Mouse (Mus musculus) c-Kit-positive CD71-negative TER-119-negative erythroid progenitor cells, embryonic 14.5 days (primary cell): Measurements from ENCODE around the gene Zfp94.
A peak's percentile ranks its signal among the peaks of the same experiment; 100 is the strongest.

Experiments used
- DNase-seq: peaks from one replicate; pipeline ENCODE4 v3.0.0-alpha.2; 2013; ENCODE audit warnings: low read depth

Zfp94 gene

DNA sequence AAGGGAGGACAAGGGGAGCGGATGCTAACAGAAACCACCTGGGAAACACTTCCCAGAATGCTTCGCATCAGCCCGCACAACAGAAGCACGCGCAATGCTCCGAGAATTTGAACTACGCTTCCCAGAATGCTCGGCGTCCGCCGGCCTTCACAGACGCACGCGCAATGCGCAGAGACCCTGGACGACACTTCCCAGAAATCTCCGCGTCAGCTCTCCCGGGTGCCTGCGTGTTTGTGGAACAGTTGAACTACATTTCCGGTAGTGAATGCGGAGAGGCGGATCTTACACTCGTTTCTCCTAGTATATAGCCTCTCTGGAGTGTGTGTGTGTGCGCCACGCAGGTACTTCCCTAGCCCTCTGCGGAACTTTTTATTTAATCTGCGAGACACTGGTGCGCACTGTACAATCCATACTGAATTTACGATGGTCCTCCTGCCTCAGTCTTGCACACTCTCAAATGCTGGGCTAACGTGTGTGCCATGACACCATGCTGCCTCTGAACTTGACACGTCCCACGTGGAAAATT lies at the start of gene Zfp94:
TSS of gene Zfp94 (minus strand) at position 100 of the 526 bp plus-strand sequence.
- DNase-seq = peak; percentile 85

DNA sequence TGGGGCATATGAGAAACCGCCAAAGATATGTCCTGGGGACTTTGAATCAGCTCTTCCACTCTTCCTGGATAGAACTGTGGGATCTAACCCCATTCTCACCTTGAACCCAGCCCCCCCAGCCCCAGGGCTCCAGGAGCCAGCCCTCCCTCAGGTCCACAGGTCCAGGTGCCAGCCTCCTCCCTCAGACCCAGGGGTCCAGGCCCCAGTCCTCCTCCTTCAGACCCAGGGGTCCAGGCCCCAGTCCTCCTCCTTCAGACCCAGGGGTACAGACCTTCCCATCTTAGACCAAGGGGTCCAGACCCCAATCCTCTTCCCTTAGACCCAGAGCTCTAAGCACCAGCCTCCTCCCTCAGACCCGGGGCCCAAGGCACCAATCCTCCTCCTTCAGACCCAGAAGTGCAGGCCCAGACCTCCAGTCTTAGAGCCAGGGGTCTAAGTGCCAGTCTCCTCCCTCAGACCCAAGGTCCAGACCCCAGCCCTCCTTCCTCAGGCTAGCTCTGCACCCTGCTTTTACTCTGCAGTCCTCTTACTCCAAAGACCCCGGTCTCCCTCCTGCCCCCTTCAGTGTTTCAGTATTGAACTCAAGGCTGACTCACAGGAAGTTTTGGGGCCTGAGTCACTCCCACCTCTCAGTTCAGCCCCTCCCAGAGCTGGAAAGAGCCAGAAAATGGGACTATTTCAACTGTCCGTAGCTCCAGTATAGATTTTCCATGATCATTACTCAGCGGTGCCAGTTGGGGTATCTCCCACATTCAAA lies 49.0 kb upstream of the Zfp94 start:
- DNase-seq = no peak

DNA sequence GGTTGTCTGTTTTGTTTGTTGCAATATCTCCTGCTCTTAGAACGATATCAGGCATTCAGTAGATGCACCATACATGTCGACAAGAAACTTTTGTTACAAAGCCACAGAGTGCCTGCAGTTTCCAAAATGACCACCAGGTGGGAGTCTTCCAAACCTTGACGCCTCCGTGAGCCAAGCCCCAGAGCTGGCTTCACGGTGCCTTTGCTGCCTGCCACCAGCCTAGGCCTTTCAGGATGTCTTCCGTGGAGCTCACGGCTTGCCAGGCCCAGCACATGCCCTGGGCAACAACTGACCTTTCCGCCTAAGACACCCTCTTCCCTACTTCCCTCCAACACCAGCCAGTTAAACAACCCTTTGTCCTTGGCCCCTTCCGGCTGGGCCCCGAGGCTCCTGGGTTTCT lies 48.4 kb upstream of the Zfp94 start:
- peak; percentile 90 for DNase-seq

DNA sequence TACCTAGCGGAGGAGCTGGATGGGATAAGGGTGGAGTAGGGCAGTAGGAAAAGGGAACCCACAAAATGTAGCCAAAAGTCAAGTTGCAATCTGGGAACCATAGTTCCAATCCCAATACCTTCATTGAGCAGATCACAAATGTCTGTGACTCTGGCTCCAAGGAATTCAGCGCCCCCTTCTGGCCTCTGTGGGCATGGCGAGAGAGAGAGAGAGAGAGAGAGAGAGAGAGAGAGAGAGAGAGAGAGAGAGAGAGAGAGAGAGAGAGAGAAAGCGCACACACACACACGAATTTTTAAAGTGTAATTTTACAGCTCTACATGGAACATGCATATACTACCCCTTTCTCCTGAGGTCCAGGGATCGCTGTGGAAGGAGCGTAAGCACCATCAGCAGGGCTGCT lies 46.8 kb upstream of the Zfp94 start:
- DNase-seq = no peak

DNA sequence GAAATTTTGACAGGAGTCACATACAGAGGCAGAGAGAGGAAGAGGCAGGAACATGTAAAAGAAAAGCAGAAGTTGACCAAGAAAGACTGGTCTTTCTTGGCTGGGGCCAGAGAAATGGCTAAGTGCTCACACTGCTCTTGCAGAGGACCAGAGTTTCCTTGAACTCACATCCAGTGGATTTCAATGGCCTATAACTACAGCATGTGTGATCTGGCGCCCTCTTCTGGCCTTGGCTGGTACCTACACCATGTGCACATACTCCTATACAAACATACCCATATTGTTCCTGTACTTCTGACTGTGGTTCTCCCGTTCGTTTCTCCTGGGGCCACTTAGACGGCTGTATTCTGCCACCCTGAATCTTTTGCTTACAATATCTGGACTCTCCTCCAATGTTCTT lies 44.5 kb upstream of the Zfp94 start:
- DNase-seq = no peak

DNA sequence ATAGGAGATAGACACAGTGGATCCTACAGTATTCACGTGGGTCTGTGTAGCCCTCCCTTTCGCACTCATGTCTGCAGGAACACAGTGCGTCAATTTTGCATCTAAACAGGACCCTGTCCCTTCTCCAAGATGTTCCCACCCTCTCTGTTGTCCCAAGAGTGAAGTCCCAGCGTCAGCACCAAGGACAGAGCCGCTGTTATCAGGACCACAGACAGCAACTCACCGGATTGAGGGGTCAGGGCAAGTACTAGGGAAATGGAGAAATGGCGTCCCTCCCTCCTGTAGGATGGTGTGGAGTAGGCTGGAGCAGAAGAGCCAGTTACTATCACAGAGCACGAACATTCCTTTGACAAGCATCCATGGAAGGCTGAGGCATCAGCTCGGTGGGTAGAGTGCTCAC lies 42.8 kb upstream of the Zfp94 start:
- peak; percentile 67 for DNase-seq

DNA sequence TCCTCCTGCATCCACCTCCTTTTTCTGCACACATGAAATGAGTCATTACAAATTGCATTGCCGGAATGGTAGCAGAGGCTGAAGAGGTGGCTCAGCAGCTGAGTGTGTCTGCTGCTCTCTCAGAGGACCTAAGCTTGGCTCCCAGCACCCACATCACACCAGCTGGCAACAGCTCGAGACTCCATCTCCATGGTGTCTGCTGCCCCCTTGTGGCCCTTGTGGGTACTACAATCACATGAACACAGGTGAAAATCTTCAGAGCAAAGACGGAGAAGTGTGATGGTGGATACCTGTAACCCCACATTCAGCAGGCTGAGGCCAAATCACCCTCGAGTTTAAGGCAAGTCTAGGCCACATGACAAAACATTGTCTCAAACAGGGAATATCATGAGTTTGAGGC lies 41.4 kb upstream of the Zfp94 start:
- DNase-seq = no peak

DNA sequence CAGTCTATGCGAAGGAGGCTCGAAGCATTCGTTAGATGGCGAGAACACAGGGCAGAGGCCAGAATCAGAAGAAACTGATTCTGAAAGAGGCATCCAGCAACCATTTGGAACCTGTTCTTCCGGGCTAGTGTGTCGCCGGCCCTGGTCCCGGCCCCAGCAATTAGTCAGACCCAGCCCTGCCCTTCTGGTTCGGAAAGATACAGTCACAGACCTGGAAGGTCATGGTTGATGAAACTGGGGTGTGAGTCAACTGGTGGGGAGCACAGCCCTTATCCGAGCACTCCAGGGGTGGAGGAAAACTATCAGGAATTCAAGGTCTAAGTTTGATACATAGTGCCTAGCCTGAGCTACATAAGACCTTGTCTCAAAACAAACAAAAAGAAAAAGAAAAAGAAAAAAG lies 39.6 kb upstream of the Zfp94 start:
- no peak for DNase-seq

DNA sequence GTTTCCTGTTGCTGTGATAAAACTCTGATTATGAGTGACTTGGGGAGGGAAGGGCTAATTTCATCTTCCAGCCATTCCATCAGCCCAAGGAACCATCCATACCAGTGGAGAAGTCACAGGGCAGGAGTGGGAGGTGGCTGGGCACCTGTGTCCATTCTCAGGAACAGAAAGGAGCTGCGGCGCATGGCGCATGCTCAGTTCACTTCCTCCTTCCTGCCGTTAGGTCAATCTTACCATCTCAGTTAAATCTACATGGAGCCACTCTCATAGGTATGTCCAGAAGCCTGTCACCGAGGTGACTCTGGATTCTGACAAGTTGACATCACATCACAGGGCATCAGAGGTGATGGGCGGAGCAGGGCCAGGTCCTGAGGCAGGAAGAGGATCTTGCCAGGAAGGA lies 39.2 kb upstream of the Zfp94 start:
- no peak for DNase-seq

DNA sequence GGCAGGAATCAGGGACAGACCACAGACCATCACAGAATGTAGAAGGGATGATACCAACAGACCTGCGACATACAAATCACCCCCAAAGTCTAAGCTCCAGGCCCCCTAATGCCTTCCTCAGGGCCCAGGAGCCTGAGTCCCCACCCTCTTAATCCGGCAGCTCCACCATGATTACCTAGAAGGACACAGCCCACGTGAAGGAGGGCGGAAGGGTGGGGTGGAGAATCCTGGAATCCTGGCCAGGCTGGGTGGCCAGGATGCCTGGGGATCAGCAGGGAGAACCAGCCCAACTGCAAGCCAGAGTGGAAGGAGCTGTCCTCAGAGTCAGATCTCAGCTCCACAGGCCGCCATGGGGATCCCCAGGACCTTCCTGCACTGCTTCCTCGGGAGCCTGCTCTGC lies 32.4 kb upstream of the Zfp94 start, which contains the start of gene Lypd5:
TSS of gene Lypd5 (plus strand) at position 301 of the 400 bp plus-strand sequence.
- DNase-seq = no peak

DNA sequence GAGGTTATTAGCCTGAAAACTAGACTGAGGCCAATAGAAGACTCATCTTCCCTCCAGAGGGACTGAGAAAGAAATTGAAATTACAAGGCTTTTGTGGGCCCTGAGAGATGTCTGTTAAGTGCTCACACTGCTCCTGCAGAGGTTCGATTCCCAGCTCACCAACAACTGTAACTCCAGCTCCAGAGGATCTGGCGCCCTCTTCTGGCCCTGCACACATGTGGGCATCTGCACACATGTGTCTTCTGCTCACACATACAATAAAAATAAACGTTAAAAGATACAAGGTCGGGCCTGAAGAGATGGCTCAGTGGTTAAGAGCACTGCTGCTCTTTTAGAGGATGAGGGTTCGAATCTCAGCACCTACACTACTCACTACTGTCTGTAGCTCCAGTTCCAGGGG lies 30.0 kb upstream of the Zfp94 start:
- DNase-seq = no peak

DNA sequence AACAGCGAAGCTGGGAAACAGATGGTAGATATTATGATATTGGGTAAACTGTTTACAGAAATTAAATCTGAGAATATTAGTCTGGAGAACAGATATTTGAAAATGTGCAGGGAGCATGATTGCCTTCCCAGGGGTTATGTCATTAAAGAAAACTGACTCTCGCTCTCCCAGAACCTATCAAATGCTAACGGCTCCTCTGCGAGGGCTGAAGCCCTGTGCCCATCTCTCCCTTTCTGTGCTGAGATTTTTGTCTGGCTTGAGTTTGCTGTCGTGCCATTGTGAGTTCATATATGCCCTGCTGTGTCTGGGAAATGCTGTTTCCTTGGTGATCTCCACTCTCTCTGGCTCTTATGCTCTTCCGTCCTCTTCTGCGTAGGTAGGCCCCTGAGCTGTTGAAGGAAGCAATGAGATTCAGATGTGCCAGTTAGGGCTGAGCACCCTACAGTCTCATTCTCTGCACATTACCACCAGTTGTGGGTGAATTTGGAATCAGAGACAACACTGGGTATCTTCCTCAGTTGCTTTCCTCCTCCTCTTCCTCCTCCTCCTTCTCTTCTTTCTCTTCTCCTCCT lies 27.3 kb upstream of the Zfp94 start:
- DNase-seq = no peak

DNA sequence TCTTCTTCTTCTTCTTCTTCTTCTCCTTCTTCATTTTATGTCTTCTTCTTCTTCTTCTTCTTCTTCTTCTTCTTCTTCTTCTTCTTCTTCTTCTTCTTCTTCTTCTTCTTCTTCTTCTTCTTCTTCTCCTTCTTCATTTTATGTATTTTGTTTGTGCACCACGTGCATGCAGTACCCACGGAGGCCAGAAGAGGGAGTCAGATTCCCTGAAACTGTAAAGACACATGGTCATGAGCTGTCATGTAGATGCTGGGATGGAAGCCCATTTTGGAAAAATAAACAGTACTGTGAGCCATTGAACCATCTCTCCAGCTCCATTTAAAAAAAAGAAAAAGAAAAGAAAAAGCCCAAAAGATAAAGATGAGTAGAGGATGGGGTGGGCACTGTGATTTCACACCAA lies 21.8 kb upstream of the Zfp94 start:
- DNase-seq = no peak

DNA sequence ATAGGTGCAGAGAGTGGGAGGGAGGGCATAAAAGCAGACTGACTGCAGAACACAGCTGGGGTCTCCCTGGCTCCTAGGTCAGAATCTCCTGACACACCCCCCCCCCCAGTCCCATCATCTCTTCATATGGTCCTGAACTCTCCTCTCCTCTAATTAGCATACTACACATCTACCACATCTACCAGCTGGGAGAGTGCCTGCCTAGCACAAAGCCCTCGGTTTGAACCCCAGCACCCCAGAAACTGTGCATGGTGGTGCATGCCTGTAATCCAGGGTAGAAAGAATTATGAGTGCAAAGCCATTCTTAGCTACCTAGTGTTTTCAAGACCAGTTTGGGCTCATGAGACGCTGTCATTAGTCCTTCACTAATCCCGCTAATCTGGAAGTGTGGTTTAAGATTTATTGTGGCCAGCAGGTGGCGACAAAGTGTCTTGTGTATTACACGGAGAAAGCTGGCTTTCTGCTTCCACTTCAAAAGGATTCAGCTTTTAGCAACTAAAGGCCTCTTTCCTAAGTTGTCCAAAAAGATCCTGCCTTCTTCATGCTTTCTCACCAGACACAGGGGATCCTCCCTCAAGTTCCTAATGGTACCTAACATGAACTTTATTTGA lies 19.3 kb upstream of the Zfp94 start:
- DNase-seq = peak; percentile 73

DNA sequence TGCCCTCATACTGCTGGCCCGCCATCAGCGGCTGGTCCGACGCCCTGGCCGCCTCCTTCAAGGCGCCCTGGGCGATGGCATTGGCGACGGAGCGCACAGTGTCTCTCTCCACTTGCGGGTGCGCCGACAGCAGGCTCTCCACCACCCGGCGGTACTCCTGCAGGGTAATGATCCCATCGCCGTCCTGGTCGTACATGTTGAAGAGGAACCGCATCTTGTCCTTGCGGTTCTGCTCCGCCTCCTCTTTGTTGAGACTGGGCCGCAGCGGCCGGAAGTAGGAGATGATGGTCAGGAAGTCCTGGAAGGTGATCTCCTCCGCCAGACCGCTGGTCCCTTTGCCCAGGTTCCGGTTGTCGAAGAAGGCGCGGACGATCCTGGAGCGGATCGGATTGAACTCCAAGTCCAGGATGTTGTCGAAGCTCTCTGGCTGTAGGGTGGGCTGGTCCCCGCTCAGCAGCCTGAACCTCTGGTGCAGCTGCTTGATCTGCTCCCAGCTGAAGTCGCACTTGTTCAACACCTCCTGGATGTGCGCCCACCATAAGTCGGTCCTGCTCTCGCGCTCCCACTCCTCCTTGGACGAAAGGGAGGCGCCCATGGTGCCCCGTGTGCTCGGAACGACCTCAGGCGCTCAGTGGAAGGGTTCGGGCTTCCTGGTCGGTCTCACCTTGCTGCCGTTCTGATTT lies 17.0 kb upstream of the Zfp94 start, which contains the start of gene Tescl:
TSS of gene Tescl (minus strand) at position 633 of the 683 bp plus-strand sequence.
- no peak for DNase-seq

DNA sequence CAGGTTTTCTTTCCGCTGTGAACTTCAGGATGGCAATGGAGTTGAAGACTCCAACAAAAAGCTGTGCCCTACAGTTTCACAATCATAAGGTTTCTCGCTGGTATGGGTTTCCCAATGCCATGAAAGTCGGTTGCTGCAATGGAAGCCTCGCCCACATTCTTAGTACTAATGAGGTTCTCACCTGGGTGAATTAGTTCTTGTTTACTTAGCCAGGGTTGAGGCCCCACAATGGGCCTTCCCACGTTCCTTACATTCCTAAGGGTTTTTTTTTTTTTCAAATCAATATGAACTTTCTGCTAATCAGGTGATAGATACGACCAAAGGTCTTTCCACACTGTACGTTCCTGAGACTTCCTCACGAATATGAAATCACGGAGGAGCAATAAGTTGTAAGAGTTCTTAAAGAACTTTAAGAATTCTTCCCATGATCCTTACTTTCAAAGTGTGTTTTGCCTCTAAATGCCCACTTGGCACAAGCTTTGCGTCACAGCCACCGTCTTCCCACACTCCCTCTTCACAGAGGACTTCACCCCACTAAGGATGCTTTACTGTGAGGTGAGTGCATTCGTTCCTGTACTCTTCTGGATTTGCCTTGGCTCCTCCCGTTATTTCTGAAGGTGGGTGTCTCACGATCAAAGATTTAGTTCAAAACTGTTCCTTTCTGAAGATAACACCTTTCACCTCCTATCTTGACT lies 11.0 kb upstream of the Zfp94 start:
- DNase-seq = no peak

DNA sequence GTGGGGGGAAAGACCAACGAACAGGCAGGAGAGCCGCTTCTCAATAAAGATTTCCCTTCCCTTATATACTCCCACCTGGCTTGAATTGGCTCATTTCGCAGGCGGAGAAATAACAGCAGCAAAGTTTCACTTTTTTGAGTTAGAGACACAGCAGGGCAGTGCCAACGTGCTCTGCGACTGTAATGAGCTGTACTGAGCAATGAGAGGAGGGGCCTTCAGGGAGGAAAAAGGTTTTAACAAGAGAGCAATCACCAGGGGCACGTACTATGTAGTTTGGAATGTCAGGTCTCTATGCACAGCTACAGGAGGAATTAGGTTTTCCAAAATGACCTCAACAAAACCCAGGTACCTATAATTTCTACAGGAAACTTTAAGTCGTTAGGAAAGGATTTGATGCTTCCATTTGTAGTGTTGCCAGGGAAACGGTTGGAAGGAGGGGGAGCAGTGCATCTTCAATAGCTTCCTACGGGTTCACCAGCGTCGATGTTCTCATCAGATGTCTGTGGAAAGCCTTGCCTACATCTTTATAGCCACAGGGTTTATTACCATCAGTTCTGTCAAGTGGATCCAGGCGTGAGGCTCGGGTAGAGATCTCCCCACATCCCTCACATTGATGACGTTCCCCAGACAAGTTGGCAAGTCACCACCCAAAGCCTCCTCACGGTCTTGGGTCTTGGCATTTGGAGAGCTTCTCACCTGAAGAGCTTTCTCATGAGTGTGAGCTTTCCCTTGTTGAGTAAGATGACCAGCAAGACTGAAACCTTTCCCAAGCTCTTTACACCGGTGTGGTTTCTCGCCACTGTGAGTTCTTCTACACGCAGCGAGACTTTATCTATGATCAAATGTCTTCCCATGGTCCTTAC lies 10.0 kb upstream of the Zfp94 start:
- no peak for DNase-seq

DNA sequence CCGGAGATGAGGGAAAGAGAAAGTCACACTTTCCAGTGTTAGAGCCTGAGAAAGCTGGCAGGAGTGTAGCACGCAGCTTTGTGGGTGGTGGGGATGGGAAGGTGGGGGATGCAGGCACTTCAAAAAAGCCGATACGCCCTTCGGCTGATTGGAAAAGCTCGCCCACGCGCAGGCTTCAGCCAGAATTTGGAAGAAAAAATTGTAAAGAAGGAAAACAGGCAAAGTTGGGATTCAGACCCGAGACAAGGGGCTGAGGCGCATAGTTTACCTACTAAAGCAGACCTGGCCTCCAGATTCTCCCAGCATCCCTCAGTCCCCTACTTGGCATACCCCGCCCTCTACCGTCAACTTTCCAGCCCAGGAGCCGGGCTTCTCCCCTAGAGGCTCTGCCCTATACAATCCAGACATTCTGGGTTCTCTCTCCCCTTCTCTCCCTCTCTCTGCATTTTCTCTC lies 9.2 kb upstream of the Zfp94 start:
- no peak for DNase-seq

DNA sequence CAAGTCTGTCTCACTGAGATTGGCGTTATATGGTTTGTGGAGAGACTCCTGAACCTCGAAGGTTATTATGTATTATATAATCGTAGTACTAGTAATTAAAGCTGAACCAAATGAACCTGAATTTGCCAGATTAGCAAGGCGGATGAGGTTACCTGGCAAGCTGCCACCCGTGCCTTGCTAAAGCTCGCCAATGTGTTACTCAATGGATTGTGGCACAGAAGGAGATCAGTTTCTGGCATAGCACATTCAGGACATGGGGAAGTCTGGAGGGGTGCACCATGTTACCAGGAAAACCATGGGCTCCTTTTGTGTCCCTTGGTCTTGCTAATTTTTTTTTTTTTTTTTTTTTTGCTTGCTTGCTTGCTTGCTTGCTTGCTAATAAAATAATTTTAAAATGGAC lies 8.7 kb upstream of the Zfp94 start:
- DNase-seq = no peak

DNA sequence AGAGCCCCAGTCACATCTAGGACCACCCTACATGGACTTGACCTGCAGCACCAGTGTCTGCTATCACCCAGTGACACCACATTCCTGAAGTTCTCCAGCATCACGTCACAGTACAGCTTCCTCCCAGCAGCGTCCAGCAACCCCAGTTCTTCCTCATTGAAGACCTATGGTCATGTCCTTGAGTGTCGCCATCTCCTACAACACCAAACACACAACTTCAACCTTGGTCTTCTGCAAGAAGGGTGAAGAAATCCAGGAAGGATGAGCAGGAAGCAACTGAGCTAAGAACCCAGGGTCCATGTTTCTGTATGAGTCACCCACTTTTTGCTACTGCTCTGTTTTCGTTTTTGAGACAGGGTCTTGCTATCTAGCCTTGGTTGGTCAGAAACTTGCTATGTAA lies 6.1 kb upstream of the Zfp94 start:
- DNase-seq = no peak

DNA sequence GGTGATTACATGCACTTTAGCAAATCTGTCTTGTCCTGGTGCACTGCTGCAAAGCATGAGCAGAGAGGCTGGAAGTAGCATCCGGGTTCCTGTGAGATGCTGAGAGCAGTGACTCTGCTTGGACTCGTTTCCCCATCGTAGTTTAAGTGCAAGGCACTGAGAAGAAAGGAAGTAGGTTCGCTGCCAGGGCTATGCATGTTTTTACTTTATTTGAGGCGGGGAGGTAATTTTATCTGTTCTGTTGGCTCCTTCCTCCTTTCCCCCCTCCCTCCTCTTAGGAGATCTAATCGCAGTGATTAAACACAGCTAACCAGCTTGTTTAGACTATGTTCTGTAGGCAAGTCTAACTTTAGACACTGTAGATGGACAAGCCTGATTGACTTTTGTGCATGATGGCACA lies 2.5 kb upstream of the Zfp94 start:
- no peak for DNase-seq
